Mouse (Mus musculus) Muller cell, postnatal 12 days (primary cell): ENCODE measurements around the gene Ikzf2.
A peak's percentile ranks its signal among the peaks of the same experiment; 100 is the strongest.

Source experiments
- DNase-seq: peaks from one replicate; pipeline ENCODE4 v3.0.0-alpha.2; 2015; ENCODE audit errors: inconsistent ontology term

Ikzf2 gene

GRCm38 (mm10) chr1:69599074-69599772 is 87.8 kb downstream of the Ikzf2 start:
- DNase-seq = no peak

- DNase-seq = no peak
Observed at GRCm38 (mm10) chr1:69591889-69592288, 95.2 kb downstream of the Ikzf2 start.

- DNase-seq = peak; percentile 24
Observed at GRCm38 (mm10) chr1:69591328-69591801, 95.7 kb downstream of the Ikzf2 start.

- DNase-seq = no peak
Observed at GRCm38 (mm10) chr1:69585546-69585945, 101.5 kb downstream of the Ikzf2 start.

GRCm38 (mm10) chr1:69583932-69584659 is 102.9 kb downstream of the Ikzf2 start:
- DNase-seq = no peak

- no peak for DNase-seq
Observed at GRCm38 (mm10) chr1:69578917-69579316, 108.1 kb downstream of the Ikzf2 start.

- no peak for DNase-seq
Observed at GRCm38 (mm10) chr1:69559443-69560090, 127.5 kb downstream of the Ikzf2 start.

GRCm38 (mm10) chr1:69555636-69556151 is 131.4 kb downstream of the Ikzf2 start:
- no peak for DNase-seq

- no peak for DNase-seq
Observed at GRCm38 (mm10) chr1:69549987-69550386, 137.1 kb downstream of the Ikzf2 start.

- DNase-seq = no peak
Observed at GRCm38 (mm10) chr1:69545885-69546253, 141.2 kb downstream of the Ikzf2 start.

GRCm38 (mm10) chr1:69545217-69545884 is 141.7 kb downstream of the Ikzf2 start:
- DNase-seq = no peak

GRCm38 (mm10) chr1:69543774-69544597 is 143.1 kb downstream of the Ikzf2 start:
- no peak for DNase-seq

- DNase-seq = no peak
Observed at GRCm38 (mm10) chr1:69542546-69542945, 144.5 kb downstream of the Ikzf2 start.

GRCm38 (mm10) chr1:69538663-69539062 is 148.4 kb downstream of the Ikzf2 start:
- no peak for DNase-seq

GRCm38 (mm10) chr1:69537619-69538018 is 149.4 kb downstream of the Ikzf2 start:
- no peak for DNase-seq

GRCm38 (mm10) chr1:69535507-69535906 is 151.5 kb downstream of the Ikzf2 start:
- DNase-seq = no peak

- DNase-seq = no peak
Observed at GRCm38 (mm10) chr1:69533048-69533447, 154.0 kb downstream of the Ikzf2 start.

- no peak for DNase-seq
Observed at GRCm38 (mm10) chr1:69528696-69529095, 158.3 kb downstream of the Ikzf2 start.

GRCm38 (mm10) chr1:69521656-69522055 is 165.4 kb downstream of the Ikzf2 start:
- DNase-seq = no peak

GRCm38 (mm10) chr1:69519356-69519755 is 167.7 kb downstream of the Ikzf2 start:
- peak; percentile 24 for DNase-seq

GRCm38 (mm10) chr1:69518012-69518411 is 169.0 kb downstream of the Ikzf2 start:
- DNase-seq = no peak
